Mouse (Mus musculus) large intestine, adult 2 months (tissue): ENCODE results near the gene Syne3. TPM values are rescaled to one million over a fixed set of nuclear protein-coding genes. Genes with fewer than 3 reads are reported as not detected.

Source experiments
- DNase-seq: peaks from one replicate; pipeline ENCODE4 v3.0.0-alpha.2; 2012; ENCODE audit warnings: low read depth, low spot score
- WGBS: fragments of 180-500 bp; shearing (Covaris S2); methylation state at CpG from one replicate; pipeline ENCODE4 v1.1.7; 2018; 5-methylcytosine and 5-hydroxymethylcytosine counted together
- polyA plus RNA-seq: library from polyadenylated mRNA; depleted of rRNA; stranded (reverse); fragments of >200 nt; gene quantifications from 2 replicates; pipeline ENCODE4 v1.2.3, GENCODE M21; 2012

The Syne3 gene
- polyA plus RNA-seq, 1 experiment, result 0.73 TPM

DNA sequence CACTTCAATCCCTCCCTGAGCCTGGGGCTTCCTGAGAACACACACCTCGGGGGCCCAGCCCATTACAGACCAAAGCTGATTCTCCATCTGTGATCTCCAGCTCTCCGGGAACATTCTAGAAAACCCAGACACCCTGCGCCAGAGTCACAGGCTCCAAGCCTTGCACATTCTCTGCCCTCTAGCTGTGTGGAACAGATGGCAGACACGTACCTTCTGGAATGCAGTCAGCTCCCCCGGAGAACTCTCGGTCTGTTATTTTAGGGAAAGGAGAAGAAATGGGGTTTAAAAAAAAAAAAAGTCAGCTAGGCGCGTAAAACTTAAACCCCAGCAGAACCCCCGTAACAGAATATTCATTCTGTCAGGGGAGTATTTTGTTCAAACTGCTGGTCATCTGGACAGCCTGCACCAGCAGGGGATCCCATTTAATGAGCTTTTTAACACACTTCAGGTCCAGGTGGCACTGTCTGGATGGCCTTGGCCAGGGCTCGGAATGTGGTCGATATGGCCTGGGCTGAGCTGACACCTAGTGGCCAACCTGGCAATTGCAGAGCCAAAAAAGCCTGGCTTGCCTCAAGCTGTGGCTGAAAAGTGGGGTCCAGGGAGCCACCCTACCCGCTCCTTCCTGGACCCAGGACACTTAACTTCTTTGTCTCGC, 70.1 kb downstream of the Syne3 start:
- DNase-seq, result no peak
- WGBS, result 43% methylated on average over 13 of the region's 13 CpGs

DNA sequence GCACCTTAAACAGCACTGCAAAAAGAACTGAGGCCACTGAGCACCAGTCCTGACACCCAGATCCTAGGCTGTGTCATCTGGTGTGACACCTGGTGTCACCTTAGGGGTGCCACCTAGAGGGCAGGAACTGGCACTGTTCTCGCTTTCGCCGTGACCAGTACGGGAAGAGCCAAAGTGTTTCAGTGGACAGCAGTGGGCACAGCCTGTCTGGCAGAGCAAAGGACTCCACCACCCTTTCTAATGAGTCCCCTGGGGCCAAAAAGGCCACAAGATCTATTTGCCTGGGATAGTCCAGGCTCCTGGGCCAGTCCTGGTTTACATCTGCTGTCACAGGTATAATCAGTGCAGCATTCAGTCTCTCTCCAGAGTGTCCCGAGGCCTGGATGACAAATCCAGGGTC, 70.7 kb downstream of the Syne3 start:
- 50% methylated on average over 5 of the region's 5 CpGs for WGBS

DNA sequence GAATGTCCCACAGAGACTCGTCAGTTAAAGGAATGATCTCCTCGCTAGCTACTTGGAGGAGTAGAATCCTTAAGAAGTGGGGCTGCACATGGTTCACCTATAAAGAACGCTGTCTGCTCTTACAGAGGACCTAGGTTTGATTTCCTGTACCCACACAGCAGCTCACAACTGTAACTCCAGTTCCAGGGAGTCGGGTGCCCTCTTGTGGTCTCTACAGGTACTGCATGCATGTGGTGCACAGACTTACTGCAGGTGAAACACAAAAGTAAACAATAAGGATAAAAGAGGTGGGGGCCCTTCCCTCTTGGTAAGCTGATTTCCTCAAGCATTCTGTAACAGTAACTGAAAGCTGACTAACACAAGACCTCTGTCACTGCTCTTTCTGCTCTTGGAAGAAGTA, 73.4 kb downstream of the Syne3 start:
- WGBS, result 80% methylated on average over 4 of the region's 4 CpGs
- DNase-seq, result no peak

More for the DNA sequence above, 70.7 kb downstream of the Syne3 start:
- no peak for DNase-seq

DNA sequence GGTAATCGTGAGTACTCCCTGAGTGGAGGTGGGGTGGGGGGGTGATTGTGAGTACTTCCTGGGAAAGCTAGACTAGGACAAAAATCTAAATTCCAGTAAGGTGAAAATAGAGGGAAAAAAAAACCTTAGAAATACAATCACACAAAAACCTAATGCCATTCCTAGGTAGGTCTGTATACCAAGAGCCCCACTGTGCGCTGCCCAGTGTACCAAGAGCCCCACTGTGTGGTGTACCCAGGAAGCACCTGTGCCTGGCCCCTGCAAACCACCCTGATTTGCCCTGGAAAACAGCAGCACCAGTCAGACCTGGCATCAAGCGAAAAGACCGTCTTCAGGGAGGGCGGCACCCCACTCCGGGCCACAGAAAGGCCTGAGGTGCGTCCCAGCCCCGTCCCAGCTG, 74.5 kb downstream of the Syne3 start:
- no peak for DNase-seq
- WGBS, result 90% methylated on average over 8 of the region's 8 CpGs

DNA sequence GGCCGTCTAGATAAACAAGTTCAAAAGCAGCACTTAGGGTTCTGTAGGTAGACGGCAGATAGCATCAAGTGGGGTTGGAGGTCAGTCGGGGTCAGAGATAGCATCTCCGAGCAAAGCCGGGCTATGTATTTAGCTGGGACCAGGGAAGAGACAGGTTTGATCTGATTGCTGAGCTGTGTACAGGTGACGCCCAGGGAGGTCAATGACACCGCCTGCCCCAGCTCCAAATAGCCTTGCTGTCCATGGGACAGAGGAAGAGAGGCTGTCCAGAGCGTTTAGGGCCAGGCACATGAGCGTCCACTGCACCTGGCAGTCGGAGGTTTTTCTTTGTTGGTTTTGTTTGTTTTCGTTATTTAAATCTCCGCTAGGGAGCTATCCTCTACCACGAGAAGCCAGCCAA, 75.8 kb downstream of the Syne3 start:
- DNase-seq, result no peak
- WGBS, result 48% methylated on average over 13 of the region's 13 CpGs

DNA sequence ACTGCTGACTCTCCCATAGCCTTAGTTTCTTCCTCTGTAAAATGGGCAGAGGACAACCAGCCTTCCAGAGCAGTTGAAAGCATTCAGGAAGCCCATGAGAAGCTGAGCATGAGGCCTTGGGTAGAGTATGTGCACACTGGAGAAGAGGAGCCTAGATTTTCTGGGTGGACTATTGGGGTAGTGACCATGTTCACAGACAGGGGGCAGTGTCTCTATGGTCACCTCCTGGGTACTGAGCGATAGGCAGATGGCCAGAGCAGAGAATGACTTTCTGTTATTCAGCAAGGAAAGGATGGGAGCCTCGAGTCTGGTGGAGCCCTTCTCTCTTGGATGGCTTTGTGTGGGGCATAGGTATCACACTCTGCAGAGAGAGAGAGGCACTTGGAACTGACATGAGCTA, 76.4 kb downstream of the Syne3 start:
- no peak for DNase-seq
- 46% methylated on average over 2 of the region's 2 CpGs for WGBS

DNA sequence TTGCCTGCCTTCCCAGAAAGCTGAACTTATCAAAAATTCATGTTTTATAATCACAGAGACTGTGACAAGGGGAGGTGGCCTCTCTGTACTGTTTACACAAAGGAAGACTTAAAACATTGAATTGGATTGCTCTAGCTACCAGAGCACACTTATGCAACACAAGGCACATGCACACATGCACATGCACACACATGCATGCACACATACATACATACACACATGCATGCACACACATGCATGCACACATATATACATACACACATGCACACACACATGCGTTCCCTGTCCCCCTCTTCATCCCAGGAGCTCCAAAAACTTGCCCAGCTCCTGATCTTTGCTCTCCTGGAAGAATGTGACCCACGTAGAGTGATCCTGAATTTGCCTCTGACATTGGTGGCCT, 83.8 kb downstream of the Syne3 start:
- 92% methylated on average over 2 of the region's 2 CpGs for whole genome bisulfite sequencing

DNA sequence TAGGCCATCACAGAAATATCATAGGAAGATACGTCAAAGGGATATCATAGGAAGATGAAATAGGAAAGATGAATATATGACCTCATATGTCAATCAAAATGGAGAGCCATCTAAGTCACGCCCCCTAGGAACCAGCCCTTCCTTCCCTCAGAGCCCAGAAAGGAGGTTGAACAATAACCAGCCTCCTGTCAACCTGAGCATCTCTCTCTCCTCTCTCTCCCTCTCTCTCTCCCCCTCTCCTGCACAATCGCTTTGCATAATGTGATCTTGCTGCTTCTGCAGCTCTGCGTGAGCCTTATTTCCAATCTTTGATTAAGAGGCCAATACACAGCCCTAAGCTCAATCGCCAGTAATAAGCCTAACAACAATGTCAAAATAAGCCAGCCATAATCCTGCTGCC, 84.6 kb downstream of the Syne3 start:
- no peak for DNase-seq
- WGBS, result 92% methylated on average over 5 of the region's 5 CpGs

More for the DNA sequence above, 83.8 kb downstream of the Syne3 start:
- DNase-seq, result no peak

DNA sequence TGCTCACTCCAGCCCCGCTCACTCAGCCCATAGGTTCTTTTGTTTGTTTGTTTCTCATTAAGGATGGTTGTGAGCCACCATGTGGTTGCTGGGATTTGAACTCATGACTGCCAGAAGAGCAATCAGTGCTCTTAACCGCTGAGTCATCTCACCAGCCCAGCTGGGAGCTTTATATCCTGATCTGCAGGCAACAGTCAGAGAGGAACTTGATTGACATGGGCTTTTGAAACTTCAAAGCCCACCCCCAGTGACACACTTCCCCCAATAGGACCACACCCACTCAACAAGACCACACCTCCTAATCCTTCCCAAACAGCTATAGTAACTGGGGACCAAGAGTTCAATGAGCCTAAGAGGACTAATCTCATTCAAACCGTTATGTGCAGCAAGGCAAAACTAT, 85.1 kb downstream of the Syne3 start:
- no peak for DNase-seq
- 95% methylated on average over 3 of the region's 3 CpGs for WGBS

DNA sequence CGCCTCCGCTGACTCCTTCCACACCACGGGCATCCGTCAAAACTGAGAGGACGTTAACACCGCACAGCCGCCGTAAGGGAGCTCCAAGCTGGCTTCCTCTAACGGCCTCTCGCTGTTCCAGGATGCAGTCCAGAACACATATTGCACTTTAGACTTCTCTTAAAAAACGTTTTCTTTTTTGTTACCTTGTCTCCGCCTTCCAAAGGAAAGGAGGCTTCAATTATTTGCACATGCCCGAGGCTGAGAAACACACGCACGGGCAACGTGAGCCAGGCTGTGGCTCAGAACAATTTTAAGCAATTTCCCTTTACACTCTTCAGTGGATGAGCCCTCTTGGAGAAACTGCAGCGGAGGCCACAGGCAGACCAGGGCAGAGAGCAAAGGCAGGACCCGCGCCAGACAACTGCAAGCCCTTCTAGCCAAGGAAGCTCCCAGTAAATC, 85.6 kb downstream of the Syne3 start:
- no peak for DNase-seq
- WGBS, result 19% methylated on average over 19 of the region's 19 CpGs

DNA sequence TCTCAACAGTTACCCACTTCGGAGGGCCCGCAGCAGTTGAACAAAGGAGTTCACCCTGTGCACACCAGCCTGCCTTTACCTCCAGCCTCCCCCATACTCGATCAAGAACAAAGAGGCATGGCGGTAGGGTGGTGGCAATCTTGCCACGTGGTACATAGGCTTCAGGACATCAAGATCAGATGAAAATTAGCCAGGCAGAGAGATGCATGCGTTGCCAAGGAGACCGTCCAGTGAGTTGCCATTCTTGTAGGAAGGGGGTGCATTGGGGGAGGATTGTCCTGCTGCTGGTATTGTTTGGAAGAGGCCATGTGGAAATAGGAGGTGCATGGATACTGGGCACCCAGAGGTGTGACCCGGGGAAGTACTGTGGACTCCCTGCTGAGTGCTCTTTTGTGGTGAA, 87.0 kb downstream of the Syne3 start:
- 82% methylated on average over 8 of the region's 8 CpGs for WGBS

DNA sequence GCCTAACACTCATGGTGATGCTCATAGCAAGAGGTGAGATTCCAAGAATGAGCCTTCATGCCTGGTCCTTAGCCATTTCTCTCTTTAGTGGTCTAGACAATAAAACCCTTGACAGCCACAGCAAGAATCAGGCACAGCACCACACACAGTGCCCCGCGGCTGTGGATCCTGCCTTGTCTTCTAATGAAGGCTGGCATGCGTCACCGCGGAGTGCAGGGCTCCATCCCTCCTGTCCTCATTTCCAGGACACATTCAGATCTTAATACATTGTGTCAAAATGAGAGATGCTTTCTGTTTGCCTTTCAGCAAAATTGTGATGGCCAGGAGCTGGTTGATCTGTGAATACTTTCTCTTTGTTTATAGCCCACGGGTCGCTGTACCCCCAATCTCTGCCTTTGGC, 88.5 kb downstream of the Syne3 start:
- no peak for DNase-seq
- WGBS, result 72% methylated on average over 7 of the region's 7 CpGs

More for the DNA sequence above, 87.0 kb downstream of the Syne3 start:
- DNase-seq, result no peak

DNA sequence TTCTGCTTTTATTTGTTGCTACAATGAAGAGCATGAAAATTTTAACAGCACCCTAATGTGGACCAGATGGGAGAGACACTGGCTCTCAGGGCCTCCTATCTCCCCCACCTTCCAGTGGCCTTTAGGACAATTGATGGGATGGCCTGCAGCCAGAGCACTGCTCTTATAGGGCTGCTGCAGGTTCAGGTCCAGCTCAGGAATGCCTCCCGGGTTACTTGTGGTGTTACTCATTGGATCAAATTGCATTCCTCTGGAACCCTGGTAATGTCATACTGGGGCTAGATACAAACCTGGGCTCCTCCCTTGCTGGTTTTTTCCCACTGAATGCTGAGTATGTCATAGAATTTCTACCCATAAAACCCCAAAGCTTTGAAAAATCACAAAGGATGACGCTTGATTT, 90.4 kb downstream of the Syne3 start:
- WGBS, result 72% methylated on average over 2 of the region's 2 CpGs
- DNase-seq, result no peak

DNA sequence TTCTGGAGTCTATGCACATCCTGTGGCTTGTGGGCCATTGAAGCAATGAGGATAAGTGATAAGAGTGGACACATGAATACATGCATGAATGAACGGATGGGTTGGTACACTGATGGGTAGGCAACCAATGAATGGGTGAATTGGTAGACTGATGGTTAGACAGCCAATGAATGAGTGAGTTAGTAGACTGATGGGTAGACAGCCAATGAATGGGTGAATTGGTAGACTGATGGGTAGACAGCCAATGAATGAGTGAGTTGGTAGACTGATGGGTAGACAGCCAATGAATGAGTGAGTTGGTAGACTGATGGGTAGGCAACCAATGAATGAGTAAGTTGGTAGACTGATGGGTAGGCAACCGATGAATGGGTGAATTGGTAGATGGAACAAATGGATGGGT, 91.7 kb downstream of the Syne3 start:
- DNase-seq, result no peak
- 94% methylated on average over 2 of the region's 2 CpGs for WGBS

DNA sequence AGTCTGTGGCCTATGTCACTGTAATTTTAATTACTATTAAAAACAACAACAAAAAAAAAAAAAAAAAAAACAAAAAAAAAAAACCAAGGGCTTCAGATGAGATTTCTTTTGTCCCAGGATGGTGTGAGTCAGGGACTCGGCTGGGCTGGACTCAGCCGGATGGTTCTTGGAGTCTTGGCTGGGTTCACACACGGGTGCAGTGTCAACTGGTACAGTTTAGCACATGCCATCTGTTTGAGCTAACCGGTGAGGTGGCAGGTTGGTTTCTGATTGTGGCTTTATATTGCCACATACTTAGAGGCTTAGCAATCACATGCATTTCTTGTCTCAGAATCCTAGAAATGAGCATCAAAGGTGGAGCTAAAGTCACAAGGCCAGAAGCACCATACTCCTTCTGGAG, 92.3 kb downstream of the Syne3 start:
- WGBS, result 83% methylated on average over 4 of the region's 4 CpGs
- no peak for DNase-seq

DNA sequence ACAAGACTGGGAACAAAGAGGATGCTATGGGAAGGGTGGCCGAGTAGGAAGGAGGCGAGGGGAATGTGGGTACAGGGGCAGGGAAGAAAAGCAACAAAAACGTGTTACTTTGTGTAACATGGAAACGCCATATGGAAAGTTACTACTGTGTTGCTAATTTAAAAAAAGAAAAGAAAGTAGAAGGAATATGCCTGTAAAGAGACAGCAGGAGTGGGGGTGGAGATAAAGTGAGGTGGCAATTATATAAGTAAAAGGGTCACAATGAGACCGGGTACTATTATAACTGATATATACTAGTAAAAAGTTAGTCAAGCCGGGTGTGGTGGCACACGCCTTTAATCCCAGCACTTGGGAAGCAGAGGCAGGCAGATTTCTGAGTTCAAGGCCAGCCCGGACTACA, 92.8 kb downstream of the Syne3 start:
- no peak for DNase-seq

DNA sequence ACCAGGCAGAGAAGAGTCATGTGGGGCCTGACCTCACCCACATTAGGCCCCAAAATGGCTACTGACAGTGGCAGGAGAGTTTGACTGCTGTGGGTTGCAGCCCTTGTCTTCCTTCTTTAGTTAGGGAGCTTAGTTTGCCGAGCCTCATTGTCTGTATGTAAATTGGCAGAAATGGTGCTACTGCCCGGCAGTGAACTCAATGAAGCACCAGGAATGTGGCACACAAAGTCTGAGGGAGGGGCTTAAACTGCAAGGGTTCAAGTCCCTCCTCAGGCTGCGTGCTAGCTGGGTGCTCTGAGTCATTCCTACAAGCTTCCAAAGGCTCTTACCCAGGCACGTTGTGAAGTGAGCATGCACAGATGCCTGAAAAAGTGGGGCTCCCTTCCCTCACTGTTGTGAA, 93.9 kb downstream of the Syne3 start:
- 70% methylated on average over 4 of the region's 4 CpGs for WGBS
- DNase-seq, result no peak

More for the DNA sequence above, 92.8 kb downstream of the Syne3 start:
- 86% methylated on average over 8 of the region's 8 CpGs for WGBS

DNA sequence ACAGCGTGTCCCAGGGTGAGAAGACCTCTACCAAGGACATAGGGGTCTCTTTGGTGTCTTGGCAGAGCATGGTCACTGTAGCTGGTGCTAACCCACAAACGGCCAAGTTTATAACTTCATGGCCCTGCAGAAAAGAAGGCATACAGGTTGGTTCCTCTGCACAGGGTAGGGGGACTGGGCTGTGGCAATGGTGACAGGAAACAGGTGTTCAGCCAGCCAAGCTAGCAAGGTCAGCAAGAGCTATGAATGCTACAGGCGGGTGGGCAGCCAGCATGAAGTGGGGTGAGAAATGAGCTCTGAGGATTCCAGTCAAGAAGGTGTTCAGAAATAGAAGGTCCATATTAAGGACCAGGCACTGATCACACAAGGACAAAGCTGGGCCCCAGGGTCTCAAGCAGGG, 96.6 kb downstream of the Syne3 start:
- DNase-seq, result no peak
- 74% methylated on average over 3 of the region's 3 CpGs for WGBS

DNA sequence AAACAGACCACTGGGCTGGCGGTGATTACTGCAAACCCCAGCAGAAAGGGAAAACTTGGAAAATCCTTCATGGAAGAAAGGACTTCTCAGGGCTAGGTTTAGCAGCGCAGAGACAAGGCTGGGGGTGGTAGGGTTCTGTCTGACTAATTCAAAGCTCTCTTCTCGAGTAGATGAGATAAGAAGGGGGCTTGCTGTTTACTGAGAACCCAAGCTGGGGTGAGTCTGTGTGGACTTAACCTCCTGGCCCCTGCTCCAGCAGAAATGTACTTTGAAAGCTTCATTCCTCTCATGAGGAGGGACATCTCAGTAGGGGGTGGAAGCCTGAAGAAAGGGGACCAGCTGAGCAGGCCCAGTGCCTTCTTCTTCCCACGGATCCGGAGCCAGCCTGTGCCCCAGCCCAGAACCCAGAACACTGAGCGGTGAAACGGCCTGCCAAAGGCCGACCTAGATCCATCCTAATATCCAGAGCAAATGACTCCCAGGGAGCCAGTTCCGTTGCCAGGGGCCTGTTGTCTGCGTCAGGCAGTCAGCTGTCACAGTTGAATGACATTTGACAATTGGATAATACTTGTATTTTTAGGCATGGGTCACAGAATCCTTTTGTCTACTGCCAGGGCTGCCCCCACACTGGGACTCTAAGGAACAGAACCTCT, 97.2 kb downstream of the Syne3 start:
- 78% methylated on average over 10 of the region's 10 CpGs for WGBS
- DNase-seq, result no peak

DNA sequence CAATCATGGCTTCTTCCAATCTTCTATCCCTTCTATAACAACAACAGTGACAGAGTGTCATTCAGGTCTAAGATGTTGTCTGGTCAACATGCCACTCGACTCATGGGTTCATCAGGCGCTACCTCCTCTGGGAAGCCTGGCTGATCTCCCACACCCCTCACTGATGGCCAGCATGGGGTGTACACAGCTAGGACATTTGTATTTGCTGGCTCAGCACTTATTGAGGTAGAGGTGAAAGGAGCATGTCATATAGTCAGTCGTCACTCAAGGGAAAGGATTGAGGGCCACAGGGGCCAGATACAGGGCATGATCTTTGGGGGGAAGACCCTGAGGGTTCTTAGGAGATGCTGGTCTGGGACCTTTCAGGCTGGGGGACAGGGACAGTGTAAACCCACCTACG, 99.9 kb downstream of the Syne3 start:
- DNase-seq, result no peak

DNA sequence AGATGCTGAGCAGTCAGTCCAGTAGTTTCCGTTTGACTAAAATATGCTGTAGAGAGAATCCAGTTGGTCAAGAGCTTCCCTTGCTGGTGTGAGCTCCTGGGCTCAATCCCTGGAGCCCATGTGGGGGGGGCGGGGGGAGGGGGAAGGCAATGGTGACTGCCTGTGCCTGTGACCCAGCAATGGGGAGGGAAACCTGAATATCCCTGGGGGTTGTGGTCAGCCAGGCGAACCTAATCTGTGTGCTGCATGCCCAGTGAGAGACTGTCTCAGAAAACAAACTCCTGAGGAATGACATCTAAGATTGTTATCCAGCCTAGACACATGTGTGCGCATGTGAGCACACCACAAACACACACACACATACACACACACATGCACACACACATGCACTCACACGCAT, 100.6 kb downstream of the Syne3 start:
- no peak for DNase-seq
- 77% methylated on average over 5 of the region's 5 CpGs for WGBS

More for the DNA sequence above, 99.9 kb downstream of the Syne3 start:
- 94% methylated on average over 4 of the region's 4 CpGs for WGBS
